ENCODE assay signal across 15 mouse cellular contexts in the genomic region with DNA sequence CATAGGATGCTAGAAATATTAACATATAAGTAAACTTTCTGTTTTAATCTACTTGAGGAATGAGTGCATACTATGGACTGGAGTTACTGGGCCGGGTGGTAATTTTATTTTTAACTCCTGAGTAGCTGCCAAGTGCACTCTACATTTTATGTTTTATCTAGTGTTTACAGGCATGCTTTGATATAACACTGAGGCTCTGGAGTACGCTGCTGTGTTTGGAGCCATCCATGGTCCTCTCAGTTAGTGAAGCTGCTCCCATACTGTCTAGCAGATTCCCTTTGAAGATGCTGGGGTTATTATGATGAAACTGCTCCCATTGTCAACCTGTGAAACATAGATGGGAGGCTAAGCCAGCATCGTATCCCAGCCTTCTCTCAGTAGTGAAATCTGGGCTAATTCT. TPM values are rescaled to one million over a fixed set of nuclear protein-coding genes. Genes with fewer than 3 reads are reported as not detected.
"Had no signal": no experiment of that assay in that cellular context is flagged by ENCODE, and none has a peak within 500 bp of the region (broad histone marks: within the 10 kb centered on the region; RNA-seq: fewer than 3 reads in every experiment).

No protein-coding gene starts in this region.

- H3K4me3 ChIP-seq: left cerebral cortex, adult 2 months; limb, embryonic 10.5 days; liver, embryonic 13.5 days; midbrain, embryonic 13.5 days had no signal

- ATAC-seq: midbrain, embryonic 13.5 days had no signal

- H3K9ac ChIP-seq: liver, embryonic 13.5 days; liver, postnatal 0 days; midbrain, embryonic 13.5 days had no signal

- DNase-seq: kidney, postnatal 25 days; liver, embryonic 13.5 days; lung, postnatal 36 days; right cerebral cortex, postnatal 14 days; thymus, postnatal 4 days had no signal

- H3K9me3 ChIP-seq: limb, embryonic 10.5 days; liver, embryonic 13.5 days; midbrain, embryonic 13.5 days had no signal

- H3K36me3 ChIP-seq: limb, embryonic 10.5 days; liver, embryonic 13.5 days; midbrain, embryonic 13.5 days had no signal

- H3K27ac ChIP-seq: left cerebral cortex, adult 2 months; limb, embryonic 10.5 days; liver, embryonic 13.5 days; midbrain, embryonic 13.5 days had no signal

- H3K4me2 ChIP-seq: liver, embryonic 13.5 days; midbrain, embryonic 13.5 days had no signal

- H3K27me3 ChIP-seq: liver, embryonic 13.5 days; midbrain, embryonic 13.5 days had no signal

RNA-seq across cellular contexts. Expression of a gene that starts 27.6 kb away (rescaled TPM):
- total RNA-seq: layer of hippocampus, postnatal 25 days; left cerebral cortex, adult 2 months; left cerebral cortex, postnatal 14 days; midbrain, postnatal 0 days had no signal
- polyA plus RNA-seq: kidney, embryonic 14.5 days; limb, embryonic 10.5 days; liver, embryonic 13.5 days; liver, postnatal 0 days; midbrain, embryonic 13.5 days; midbrain, postnatal 0 days; neural tube, embryonic 14.5 days; stomach, embryonic 16.5 days had no signal
